Mouse (Mus musculus) stomach, embryonic 16.5 days (tissue): ENCODE measurements around the gene Pcyt2. TPM values are rescaled to one million over a fixed set of nuclear protein-coding genes. Genes with fewer than 3 reads are reported as not detected.

Experiments used
- ATAC-seq: fragments of 200-750 bp; cut with Nextera tagmentation; 2 replicates; pipeline ENCODE4 v1.8.0; 2017; ENCODE audit warnings: moderate number of reproducible peaks, moderate TSS enrichment; ENCODE audit not compliant: insufficient read depth, low FRiP score
- H3K27ac ChIP-seq: fragments of 300-500 bp; sonication (generic); 2 replicates; pipeline ENCODE4 v1.5.1; 2014; ENCODE audit warnings: low read length
- H3K27me3 ChIP-seq: fragments of 300-500 bp; sonication (generic); 2 replicates; pipeline ENCODE4 v1.6.1; 2014; ENCODE audit warnings: low read length, control low read depth, mixed read lengths; ENCODE audit not compliant: control insufficient read depth, insufficient read depth
- H3K36me3 ChIP-seq: fragments of 300-500 bp; sonication (generic); 2 replicates; pipeline ENCODE4 v1.6.1; 2014; ENCODE audit warnings: low read length; ENCODE audit not compliant: control insufficient read depth, insufficient read depth
- H3K4me1 ChIP-seq: fragments of 300-500 bp; sonication (generic); 2 replicates; pipeline ENCODE4 v1.6.1; 2014; ENCODE audit warnings: low read length, control low read depth, mixed read lengths; ENCODE audit not compliant: control insufficient read depth, insufficient read depth
- H3K4me2 ChIP-seq: fragments of 300-500 bp; sonication (generic); 2 replicates; pipeline ENCODE4 v1.6.1; 2014; ENCODE audit warnings: low read depth, low read length, mixed read lengths
- H3K4me3 ChIP-seq: fragments of 300-500 bp; sonication (generic); replicated peaks from 2 replicates; pipeline ENCODE4 v1.5.1; 2014; ENCODE audit warnings: mild to moderate bottlenecking, low read length
- H3K9ac ChIP-seq: fragments of 300-500 bp; sonication (generic); 2 replicates; pipeline ENCODE4 v1.6.1; 2014; ENCODE audit warnings: low read length
- H3K9me3 ChIP-seq: fragments of 300-500 bp; sonication (generic); replicated peaks from 2 replicates; pipeline ENCODE4 v1.6.1; 2016; ENCODE audit warnings: low read length, control low read depth; ENCODE audit not compliant: control insufficient read depth
- WGBS: fragments of 180-500 bp; shearing (Covaris S2); extraction: QIAGEN DNeasy Blood & Tissue Kit; methylation state at CpG from one replicate; pipeline ENCODE4 v1.1.7; 2014; 5-methylcytosine and 5-hydroxymethylcytosine counted together
- polyA plus RNA-seq: library from polyadenylated mRNA; unstranded; fragments of >200 nt; fragmentation: Nextera tagmentation; extraction: Ambion mirVana; gene quantifications from 2 replicates; pipeline ENCODE4 v1.2.1, GENCODE M21; 2015

Pcyt2 gene
- polyA plus RNA-seq, 1 experiment from 2014 or later = 185 TPM

DNA sequence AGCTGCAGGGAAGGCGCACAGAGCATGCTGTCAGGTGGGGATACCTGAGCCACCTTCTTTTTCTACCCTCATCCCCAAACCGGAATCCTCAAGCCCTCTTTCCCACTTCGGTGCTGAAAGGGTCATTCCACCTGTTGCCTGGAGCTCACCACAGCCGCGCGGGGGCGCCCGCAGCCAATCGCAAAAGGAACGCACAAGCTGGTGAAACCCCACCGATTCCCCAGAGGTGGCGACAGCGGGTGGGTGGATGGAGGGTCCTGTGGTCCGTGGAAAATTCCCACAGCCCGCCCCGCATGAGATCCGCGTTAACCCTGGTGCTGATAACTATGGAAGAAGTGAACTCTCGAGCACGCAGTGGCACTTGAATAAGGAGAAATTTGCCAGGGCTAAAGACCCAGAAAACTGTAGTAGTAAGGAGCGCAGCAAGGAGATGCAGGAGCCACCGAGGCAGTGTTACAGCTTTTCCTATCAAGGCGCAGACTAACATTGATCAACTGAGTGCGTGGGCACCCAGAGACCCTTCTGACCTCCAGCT, 41.2 kb upstream of the Pcyt2 start:
- Histone ChIP-seq H3K9me3 (no peaks in the 10 kb centered on the region), H3K4me3 (no peak overlapping the region), H3K4me2 (0 out of 2 replicates have a peak overlapping the region, but pooled peaks have one; percentile 7), H3K9ac (no peak overlapping the region), H3K36me3 (no peaks in the 10 kb centered on the region), H3K27ac (no peak overlapping the region), H3K4me1 (peaks cover 14% of the 10 kb centered on the region), H3K27me3 (peaks cover 59% of the 10 kb centered on the region)
- 1% methylated on average over 24 of the region's 24 CpGs for WGBS
- ATAC-seq = peak; percentile 24; the same call in 1 of the 2 replicates

DNA sequence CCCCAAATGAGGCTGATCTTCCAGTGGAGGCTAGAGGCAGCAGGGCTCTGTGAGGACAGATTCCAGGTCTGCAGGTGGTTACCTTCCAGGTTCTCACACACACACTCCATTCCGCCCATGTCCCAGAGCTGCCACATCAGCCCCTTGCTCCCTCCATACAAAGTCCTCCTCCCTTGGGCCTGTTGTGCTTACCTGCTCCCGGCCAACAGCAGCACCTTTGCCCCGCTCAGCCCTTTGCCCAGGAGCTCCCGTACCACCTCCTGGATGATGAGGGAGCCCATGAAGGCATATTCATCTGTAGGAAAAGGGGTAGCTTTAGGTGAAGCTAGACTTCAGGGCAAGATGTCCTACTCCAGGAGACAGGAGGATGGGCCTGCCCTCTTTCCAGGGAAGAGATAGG, 39.6 kb upstream of the Pcyt2 start:
- ATAC-seq = no peak
- peaks cover 53% of the 10 kb centered on the region for H3K27me3 ChIP-seq
- 89% methylated on average over 4 of the region's 4 CpGs for WGBS

DNA sequence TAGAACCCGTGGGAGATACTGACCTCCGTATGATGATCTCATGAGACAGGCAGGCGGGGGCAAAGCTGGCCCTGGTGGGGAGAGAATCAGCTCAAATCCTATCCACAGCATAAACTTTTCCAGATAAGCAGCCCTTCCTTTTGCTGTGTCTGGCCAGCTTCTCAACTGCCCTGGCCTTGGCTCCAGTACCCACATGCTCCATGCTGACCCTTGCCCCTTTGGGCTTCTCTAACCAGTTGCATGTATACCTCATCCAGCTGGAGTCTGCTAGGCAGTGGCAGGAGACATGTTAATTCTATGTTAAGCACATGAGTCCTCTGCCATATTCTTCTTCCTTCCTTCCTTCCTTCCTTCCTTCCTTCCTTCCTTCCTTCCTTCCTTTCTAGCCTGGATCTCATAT, 37.0 kb upstream of the Pcyt2 start:
- no peak overlapping the region for H3K9ac ChIP-seq
- H3K27ac ChIP-seq = no peak overlapping the region
- peaks cover 27% of the 10 kb centered on the region for H3K27me3 ChIP-seq
- no peak for ATAC-seq
- H3K9me3 ChIP-seq = no peaks in the 10 kb centered on the region
- H3K4me3 ChIP-seq = no peak overlapping the region
- WGBS = 80% methylated on average over 3 of the region's 3 CpGs
- H3K4me2 ChIP-seq = no peak overlapping the region
- no peaks in the 10 kb centered on the region for H3K36me3 ChIP-seq
- peaks cover 1% of the 10 kb centered on the region; the same call in 1 of the 2 replicates for H3K4me1 ChIP-seq

More for the DNA sequence above, 39.6 kb upstream of the Pcyt2 start:
- H3K9me3 ChIP-seq = no peaks in the 10 kb centered on the region
- H3K4me3 ChIP-seq = no peak overlapping the region
- H3K27ac ChIP-seq = no peak overlapping the region
- H3K36me3 ChIP-seq = no peaks in the 10 kb centered on the region
- H3K4me2 ChIP-seq = no peak overlapping the region
- peaks cover 14% of the 10 kb centered on the region for H3K4me1 ChIP-seq
- H3K9ac ChIP-seq = no peak overlapping the region

DNA sequence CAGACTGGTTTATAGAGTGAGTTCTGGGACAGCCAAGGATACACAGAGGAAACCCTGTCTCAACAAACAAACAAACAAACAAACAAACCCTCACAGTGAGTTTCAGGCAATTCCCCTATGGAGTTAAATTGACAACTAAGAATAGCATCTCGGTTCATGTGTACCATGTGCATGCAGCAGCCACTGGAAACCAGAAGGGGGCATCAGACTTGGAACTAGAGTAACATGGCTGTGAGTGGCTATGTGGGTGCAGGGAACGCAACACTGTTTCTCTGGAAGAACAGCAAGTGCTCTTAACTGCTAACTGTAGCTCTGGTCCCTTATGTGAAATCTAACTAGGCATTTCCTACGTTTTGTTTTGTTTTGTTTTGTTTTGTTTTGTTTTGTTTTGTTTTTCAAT, 34.1 kb upstream of the Pcyt2 start:
- ATAC-seq = no peak
- H3K4me3 ChIP-seq = no peak overlapping the region
- WGBS = 72% methylated on average over 3 of the region's 3 CpGs
- H3K4me2 ChIP-seq = no peak overlapping the region
- H3K9me3 ChIP-seq = no peaks in the 10 kb centered on the region
- no peaks in the 10 kb centered on the region for H3K4me1 ChIP-seq
- H3K36me3 ChIP-seq = no peaks in the 10 kb centered on the region
- H3K27me3 ChIP-seq = no peaks in the 10 kb centered on the region; the same call in 1 of the 2 replicates
- H3K9ac ChIP-seq = no peak overlapping the region
- H3K27ac ChIP-seq = no peak overlapping the region

DNA sequence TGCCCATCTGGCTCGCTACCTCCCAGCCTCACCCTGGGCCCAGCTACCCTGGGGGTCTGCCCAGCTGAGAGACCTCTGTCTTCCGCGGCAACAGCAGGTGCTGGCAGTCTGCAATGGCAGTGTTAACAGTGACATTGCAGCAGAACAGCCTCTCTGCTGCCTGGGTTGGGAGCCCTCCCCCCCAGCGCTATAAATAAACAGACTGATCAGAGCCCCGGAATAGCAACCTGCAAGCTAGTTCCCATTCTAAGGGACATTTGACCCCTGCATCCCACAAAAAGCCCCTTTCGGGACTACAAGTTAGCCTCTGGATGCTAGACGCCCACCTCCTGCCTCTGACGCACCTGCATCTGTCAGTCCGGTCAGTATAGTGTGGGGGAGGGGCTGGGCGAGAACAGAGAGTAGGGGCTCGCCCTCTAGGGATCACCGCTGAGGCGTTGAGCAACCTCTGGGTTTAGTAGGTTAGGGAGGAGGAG, 30.3 kb upstream of the Pcyt2 start, which contains the start of gene Myadml2:
Gene Myadml2, minus strand, starts transcription at position 158 of the 476 bp plus-strand sequence.
- Histone ChIP-seq H3K9me3 (no peaks in the 10 kb centered on the region), H3K36me3 (no peaks in the 10 kb centered on the region), H3K27me3 (no peaks in the 10 kb centered on the region), H3K4me3 (peak within 1 kb of the TSS; percentile 4; the same call in 1 of the 2 replicates), H3K4me2 (peak within 1 kb of the TSS; percentile 37), H3K4me1 (peaks cover 3% of the 10 kb centered on the region), H3K27ac (no peak within 1 kb of the TSS), H3K9ac (peak within 1 kb of the TSS; percentile 56)
- ATAC-seq = no peak
- 6% methylated on average over 13 of the region's 13 CpGs for WGBS

DNA sequence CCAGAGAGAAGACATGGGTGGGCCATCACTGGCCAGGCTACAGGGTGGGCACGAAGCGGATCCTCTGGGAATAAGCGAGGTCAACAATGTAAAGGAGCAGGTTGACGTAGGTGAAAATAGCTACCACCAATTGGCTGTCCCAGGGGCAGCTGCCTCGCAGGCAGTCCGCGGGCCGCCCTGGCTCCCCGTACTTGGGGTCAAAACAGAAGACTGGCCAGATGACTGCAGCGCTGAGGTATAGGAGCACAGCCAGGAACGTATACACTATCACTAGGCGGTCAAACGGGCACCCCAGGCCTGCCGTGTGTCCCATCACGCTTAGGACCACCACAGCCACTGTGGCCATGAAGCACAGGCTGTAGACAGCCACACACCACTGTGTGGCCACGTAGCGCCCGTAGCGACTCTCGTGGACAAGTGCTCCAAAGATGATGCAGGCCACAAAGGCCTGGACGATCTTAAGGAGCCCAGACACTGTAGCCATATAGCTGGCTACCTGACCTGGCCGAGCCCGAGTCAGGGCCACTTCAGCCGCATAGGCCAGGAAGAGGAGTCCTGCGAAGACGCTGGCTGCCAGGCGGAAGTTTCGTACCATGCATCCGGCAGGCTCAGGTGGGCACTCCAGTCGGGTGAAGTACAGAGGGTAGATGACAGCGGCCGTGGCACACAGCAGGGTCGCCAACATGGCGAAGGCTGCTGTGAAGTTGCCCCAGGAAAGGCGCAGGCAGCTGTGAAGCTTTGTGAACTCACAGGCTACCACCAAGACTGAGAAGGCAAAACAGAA, 29.5 kb upstream of the Pcyt2 start:
- peak overlapping the region; percentile 56; the same call in 1 of the 2 replicates for H3K9ac ChIP-seq
- no peak overlapping the region for H3K4me2 ChIP-seq
- H3K4me1 ChIP-seq = peaks cover 9% of the 10 kb centered on the region
- no peaks in the 10 kb centered on the region for H3K36me3 ChIP-seq
- no peaks in the 10 kb centered on the region; the same call in 1 of the 2 replicates for H3K27me3 ChIP-seq
- no peak overlapping the region for H3K27ac ChIP-seq
- WGBS = 79% methylated on average over 35 of the region's 35 CpGs
- no peak for ATAC-seq
- no peak overlapping the region; the same call in 1 of the 2 replicates for H3K4me3 ChIP-seq
- no peaks in the 10 kb centered on the region for H3K9me3 ChIP-seq

DNA sequence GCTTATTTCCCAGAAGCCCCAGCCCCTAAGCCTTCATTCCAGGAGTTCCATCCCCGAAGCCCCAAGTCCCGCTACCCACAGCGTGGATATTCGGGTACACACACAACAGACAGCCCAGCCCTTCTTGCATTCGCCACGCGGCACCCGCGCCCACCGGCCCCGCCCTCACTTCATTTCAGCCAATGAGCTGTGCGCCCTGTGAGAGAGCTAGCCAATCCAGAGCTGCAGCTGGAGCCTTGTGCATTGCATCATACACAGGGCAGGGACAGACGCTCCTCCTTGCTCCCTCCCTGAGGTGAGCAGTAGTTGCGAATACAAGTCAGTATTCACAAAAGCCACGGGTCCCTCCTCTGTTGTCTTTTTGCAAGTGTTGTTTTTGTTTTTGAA, 25.9 kb upstream of the Pcyt2 start, which contains the start of gene Pycr1:
Gene Pycr1, minus strand, starts transcription at position 169 of the 387 bp plus-strand sequence.
- H3K36me3 ChIP-seq = no peaks in the 10 kb centered on the region
- H3K4me2 ChIP-seq = peak within 1 kb of the TSS; percentile 92
- peak; percentile 100 for ATAC-seq
- H3K4me1 ChIP-seq = peaks cover 12% of the 10 kb centered on the region
- WGBS = under 1% methylated on average over 15 of the region's 15 CpGs
- peak within 1 kb of the TSS; percentile 77 for H3K9ac ChIP-seq
- peak within 1 kb of the TSS; percentile 47; the same call in 1 of the 2 replicates for H3K27ac ChIP-seq
- H3K4me3 ChIP-seq = peak within 1 kb of the TSS; percentile 60
- H3K9me3 ChIP-seq = no peaks in the 10 kb centered on the region
- H3K27me3 ChIP-seq = no peaks in the 10 kb centered on the region; the same call in 1 of the 2 replicates

DNA sequence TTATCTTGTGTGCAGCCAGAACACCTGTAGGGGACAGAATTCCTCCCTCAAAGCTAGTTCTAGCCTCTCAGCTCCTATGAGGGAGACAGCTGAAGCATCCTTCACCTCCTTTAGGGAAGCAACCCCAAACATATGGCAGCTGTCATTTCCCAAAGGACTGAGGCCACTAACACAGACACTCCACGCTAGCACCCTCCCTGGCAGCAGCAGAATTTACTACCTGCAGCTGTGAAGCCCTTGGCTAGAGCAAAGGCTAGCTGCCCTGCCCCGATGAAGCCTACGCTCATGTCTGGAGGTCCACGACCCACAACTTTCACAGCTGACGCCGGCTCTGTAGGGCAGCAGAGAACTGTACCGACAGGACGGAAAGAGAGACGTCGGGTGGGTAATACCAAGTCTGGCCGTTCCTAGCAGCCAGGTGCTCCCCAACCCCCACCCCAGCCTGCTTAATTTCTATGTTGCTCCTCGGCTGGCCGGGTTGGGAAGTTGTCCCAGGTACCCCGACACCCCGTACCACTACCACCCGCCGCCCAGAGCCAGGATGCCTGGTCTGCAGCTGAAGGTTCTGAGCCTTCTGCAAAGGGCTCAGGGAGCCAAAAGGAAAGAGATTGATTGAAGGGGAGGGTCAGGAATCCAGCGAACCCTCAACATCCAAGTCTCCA, 25.3 kb upstream of the Pcyt2 start:
- no peaks in the 10 kb centered on the region for H3K9me3 ChIP-seq
- H3K27me3 ChIP-seq = no peaks in the 10 kb centered on the region; the same call in 1 of the 2 replicates
- peak overlapping the region; percentile 47; the same call in 1 of the 2 replicates for H3K27ac ChIP-seq
- H3K36me3 ChIP-seq = no peaks in the 10 kb centered on the region
- H3K4me1 ChIP-seq = peaks cover 12% of the 10 kb centered on the region
- H3K4me2 ChIP-seq = peak overlapping the region; percentile 92
- WGBS = 2% methylated on average over 18 of the region's 18 CpGs
- peak; percentile 53 for ATAC-seq
- H3K4me3 ChIP-seq = peak overlapping the region; percentile 60
- peak overlapping the region; percentile 77 for H3K9ac ChIP-seq
